ENCODE assay signal across 16 mouse cellular contexts in genomic region chr12:33456242-33456641, GRCm38 (mm10). TPM values are rescaled to one million over a fixed set of nuclear protein-coding genes. Genes with fewer than 3 reads are reported as not detected.
DNase-seq lines count a peak whose midpoint lies in the region; ATAC-seq and TF ChIP-seq lines count a peak whose summit lies in the region.
"Had no signal": no experiment of that assay in that cellular context is flagged by ENCODE, and none has a peak within 500 bp of the region (broad histone marks: within the 10 kb centered on the region; RNA-seq: fewer than 3 reads in every experiment).

No protein-coding gene starts in this region.

- H3K4me2 ChIP-seq in kidney, embryonic 16.5 days (replicated peaks; ENCODE audit: low read depth, low read length): no peak overlapping the region
- H3K4me2 ChIP-seq in embryonic facial prominence, embryonic 14.5 days (ENCODE audit: low read depth, low read length): no peak overlapping the region
- no peak overlapping the region for H3K4me2 ChIP-seq in forebrain, embryonic 15.5 days (replicated peaks)
- H3K4me2 ChIP-seq: neural tube, embryonic 12.5 days had no signal

- DNase-seq in embryo, embryonic 11 days: peak; percentile 6
- no peak for DNase-seq in embryo, embryonic 9.5 days (ENCODE audit: extremely low spot score)
- DNase-seq in kidney, adult 2 months: peak; percentile 71
- DNase-seq in 3134 (ENCODE audit: extremely low read depth, insufficient read length, low spot score): peak; percentile 9
- DNase-seq in embryonic facial prominence, embryonic 14.5 days (ENCODE audit: low spot score): peak; percentile 60
- no peak for DNase-seq in natural killer cell, adult 2 months (ENCODE audit: low spot score in 2 of 2)
- DNase-seq: B cell, adult 2 months; cerebellum, adult 11 months; thymus, postnatal 14 days had no signal

- no peaks in the 10 kb centered on the region for H3K9me3 ChIP-seq in kidney, embryonic 16.5 days (ENCODE audit: low read length)
- no peaks in the 10 kb centered on the region for H3K9me3 ChIP-seq in embryonic facial prominence, embryonic 14.5 days (ENCODE audit: control insufficient read depth, low read length)
- H3K9me3 ChIP-seq in forebrain, embryonic 15.5 days: no peaks in the 10 kb centered on the region
- H3K9me3 ChIP-seq: forebrain, embryonic 10.5 days; G1E; hindbrain, embryonic 10.5 days; limb, embryonic 10.5 days; neural tube, embryonic 12.5 days had no signal

- 38% methylated on average over 5 of the region's 5 CpGs for WGBS in kidney, adult 2 months
- 45% methylated on average over 5 of the region's 5 CpGs for WGBS in kidney, embryonic 16.5 days
- WGBS in embryonic facial prominence, embryonic 14.5 days: 33% methylated on average over 5 of the region's 5 CpGs
- WGBS in forebrain, embryonic 15.5 days: 24% methylated on average over 5 of the region's 5 CpGs

- H3K27me3 ChIP-seq in kidney, adult 2 months (replicated peaks; ENCODE audit: control insufficient read depth, insufficient read depth, low read length): no peaks in the 10 kb centered on the region
- H3K27me3 ChIP-seq in kidney, embryonic 16.5 days (ENCODE audit: insufficient read depth, low read length): no peaks in the 10 kb centered on the region
- no peaks in the 10 kb centered on the region for H3K27me3 ChIP-seq in embryonic facial prominence, embryonic 14.5 days (replicated peaks; ENCODE audit: control insufficient read depth, insufficient read depth, low read length)
- H3K27me3 ChIP-seq in forebrain, embryonic 15.5 days: no peaks in the 10 kb centered on the region
- H3K27me3 ChIP-seq: neural tube, embryonic 12.5 days had no signal

- H3K27ac ChIP-seq in kidney, adult 2 months (ENCODE audit: insufficient read depth, low read depth, low read length): no peak overlapping the region
- H3K27ac ChIP-seq in kidney, embryonic 16.5 days (ENCODE audit: low read length): no peak overlapping the region
- no peak overlapping the region for H3K27ac ChIP-seq in embryonic facial prominence, embryonic 14.5 days (replicated peaks; ENCODE audit: low read depth, low read length)
- no peak overlapping the region for H3K27ac ChIP-seq in forebrain, embryonic 15.5 days (replicated peaks)
- H3K27ac ChIP-seq: forebrain, embryonic 10.5 days; hindbrain, embryonic 10.5 days; limb, embryonic 10.5 days; neural tube, embryonic 12.5 days had no signal

- TF ChIP-seq POLR2A in kidney, adult 2 months (IDR thresholded peaks at IDR 0.05; ENCODE audit: low read depth, low read length): no peak

- TF ChIP-seq CTCF in kidney, adult 2 months (conservative IDR thresholded peaks at IDR 0.05; ENCODE audit: insufficient read depth, insufficient read length, low read depth, low read length): no peak

- H3K4me1 ChIP-seq in kidney, adult 2 months (ENCODE audit: control insufficient read depth, insufficient read depth, low read length): no peaks in the 10 kb centered on the region
- no peaks in the 10 kb centered on the region for H3K4me1 ChIP-seq in kidney, embryonic 16.5 days (ENCODE audit: insufficient read depth, low read length)
- H3K4me1 ChIP-seq in embryonic facial prominence, embryonic 14.5 days (ENCODE audit: control insufficient read depth, insufficient read depth, low read length): no peaks in the 10 kb centered on the region
- H3K4me1 ChIP-seq in forebrain, embryonic 15.5 days: no peaks in the 10 kb centered on the region
- H3K4me1 ChIP-seq: hindbrain, embryonic 10.5 days; limb, embryonic 10.5 days; neural tube, embryonic 12.5 days had no signal

- H3K4me3 ChIP-seq in kidney, adult 2 months (ENCODE audit: insufficient read depth, low read depth, low read length): no peak overlapping the region
- H3K4me3 ChIP-seq in kidney, embryonic 16.5 days (ENCODE audit: low read length): no peak overlapping the region
- no peak overlapping the region for H3K4me3 ChIP-seq in embryonic facial prominence, embryonic 14.5 days (ENCODE audit: low read depth, low read length)
- no peak overlapping the region for H3K4me3 ChIP-seq in forebrain, embryonic 15.5 days
- H3K4me3 ChIP-seq: forebrain, embryonic 10.5 days; hindbrain, embryonic 10.5 days; limb, embryonic 10.5 days; neural tube, embryonic 12.5 days had no signal

- no peak overlapping the region for H3K9ac ChIP-seq in kidney, embryonic 16.5 days (replicated peaks; ENCODE audit: low read length)
- no peak overlapping the region for H3K9ac ChIP-seq in embryonic facial prominence, embryonic 14.5 days (ENCODE audit: low read depth, low read length)
- H3K9ac ChIP-seq in forebrain, embryonic 15.5 days (replicated peaks): no peak overlapping the region
- H3K9ac ChIP-seq: neural tube, embryonic 12.5 days had no signal

- no peak for ATAC-seq in kidney, embryonic 16.5 days (ENCODE audit: low FRiP score, low TSS enrichment)
- no peak for ATAC-seq in embryonic facial prominence, embryonic 14.5 days (ENCODE audit: low read depth)
- no peak for ATAC-seq in forebrain, embryonic 15.5 days (replicated peaks)

- H3K36me3 ChIP-seq in kidney, adult 2 months (ENCODE audit: control insufficient read depth, insufficient read depth, low read length): no peaks in the 10 kb centered on the region
- H3K36me3 ChIP-seq in kidney, embryonic 16.5 days (ENCODE audit: insufficient read depth, low read length): no peaks in the 10 kb centered on the region
- no peaks in the 10 kb centered on the region for H3K36me3 ChIP-seq in embryonic facial prominence, embryonic 14.5 days (ENCODE audit: control insufficient read depth, insufficient read depth, low read length)
- no peaks in the 10 kb centered on the region for H3K36me3 ChIP-seq in forebrain, embryonic 15.5 days
- H3K36me3 ChIP-seq: forebrain, embryonic 10.5 days; G1E; hindbrain, embryonic 10.5 days; limb, embryonic 10.5 days; neural tube, embryonic 12.5 days had no signal

RNA-seq across cellular contexts. Expression of gene Twistnb, which starts 26.8 kb away (rescaled TPM):
- 12.7 and 19.9 TPM in 2 replicates for polyA plus RNA-seq in kidney, adult 2 months (2012; rRNA removed)
- polyA plus RNA-seq in kidney, embryonic 16.5 days (2015; fragmentation: Nextera tagmentation; extraction: Ambion mirVana): 57.6 and 59.5 TPM in 2 replicates
- 46.3 and 59.2 TPM in 2 replicates for polyA plus RNA-seq in embryonic facial prominence, embryonic 14.5 days (2014; fragmentation: Nextera tagmentation; extraction: Ambion mirVana)
- polyA plus RNA-seq in forebrain, embryonic 15.5 days (2015; fragmentation: Nextera tagmentation; extraction: Ambion mirVana): 48.2 and 50.6 TPM in 2 replicates

Comparison
In these comparisons a context has a peak if more than half of its experiments do, and no peak if none do; other contexts are left out.
1. DNase-seq: peak in embryo, embryonic 11 days (single experiment), kidney, adult 2 months (single experiment), 3134 (single experiment) and embryonic facial prominence, embryonic 14.5 days (single experiment); none in embryo, embryonic 9.5 days (single experiment) and natural killer cell, adult 2 months (0 of 2).